Mouse (Mus musculus) CH12.LX (cell line): ENCODE data around the gene Gid4. TPM values are rescaled to one million over a fixed set of nuclear protein-coding genes. Genes with fewer than 3 reads are reported as not detected.
A peak's percentile ranks its signal among the peaks of the same experiment; 100 is the strongest.

ENCODE experiments used
- DNase-seq: peaks from one replicate; pipeline ENCODE4 v3.0.0-alpha.2; 2013; ENCODE audit errors: extremely low read depth
- H3K27ac ChIP-seq: 2 replicates; pipeline ENCODE4 v1.5.1; 2012; ENCODE audit warnings: low read depth, mild to moderate bottlenecking, control low read depth, moderate library complexity; ENCODE audit not compliant: insufficient read depth
- H3K27me3 ChIP-seq: replicated peaks from 2 replicates; pipeline ENCODE3; 2012; ENCODE audit warnings: inconsistent platforms
- H3K36me3 ChIP-seq, 2 experiments: replicated peaks in 1 of 2; 2 replicates each; pipeline versions ENCODE3 to v1.6.1; 2012; ENCODE audit warnings: inconsistent platforms in 1 of 2, low read length in 1 of 2, mild to moderate bottlenecking in 1 of 2, mixed read lengths in 1 of 2, moderate library complexity in 1 of 2; ENCODE audit not compliant: control insufficient read depth in 1 of 2, insufficient read depth in 1 of 2
- H3K4me1 ChIP-seq, 2 experiments: 2 replicates each; pipeline ENCODE4 v1.6.1; 2012; ENCODE audit warnings: inconsistent platforms in 1 of 2, moderate library complexity in 1 of 2; ENCODE audit not compliant: insufficient read depth in 2 of 2, control insufficient read depth in 1 of 2
- H3K4me2 ChIP-seq: 2 replicates; pipeline ENCODE4 v1.6.1; 2012; ENCODE audit warnings: low read depth, mild to moderate bottlenecking, control low read depth; ENCODE audit not compliant: poor library complexity, insufficient read depth, severe bottlenecking
- H3K4me3 ChIP-seq, 3 experiments: fragments of 150-350 bp in 1 of 3; sonication (generic) in 1 of 3; replicated peaks in 1 of 3; 2 replicates each; pipeline versions ENCODE3 to v1.5.1; 2011 to 2012; ENCODE audit warnings: low read depth in 2 of 3, low read length in 2 of 3, mild to moderate bottlenecking in 2 of 3, moderate library complexity in 2 of 3, control low read depth in 1 of 3, improper control_type of control experiment in 1 of 3, inconsistent platforms in 1 of 3, mixed read lengths in 1 of 3; ENCODE audit not compliant: poor library complexity in 1 of 3
- H3K79me2 ChIP-seq: replicated peaks from 2 replicates; pipeline ENCODE4 v1.6.1; 2012; ENCODE audit warnings: mild to moderate bottlenecking, moderate library complexity; ENCODE audit not compliant: control insufficient read depth, poor library complexity, insufficient read depth, severe bottlenecking; ENCODE audit errors: extremely low read depth
- H3K9ac ChIP-seq: 2 replicates; pipeline ENCODE4 v1.6.1; 2012; ENCODE audit warnings: low read depth, mild to moderate bottlenecking, control low read depth, moderate library complexity; ENCODE audit not compliant: insufficient read depth
- H3K9me3 ChIP-seq: replicated peaks from 2 replicates; pipeline ENCODE3; 2012; ENCODE audit warnings: low read length, inconsistent platforms, mixed read lengths
- BHLHE40 ChIP-seq: IDR thresholded peaks from 2 replicates; pipeline ENCODE4 v1.6.1; 2011; ENCODE audit warnings: mild to moderate bottlenecking, low read depth, low read length, improper control_type of control experiment
- CHD1 ChIP-seq: IDR thresholded peaks from 2 replicates; pipeline ENCODE4 v1.6.1; 2012; ENCODE audit warnings: low read depth, low read length, improper control_type of control experiment, inconsistent platforms
- CHD2 ChIP-seq: IDR thresholded peaks from 2 replicates; pipeline ENCODE4 v1.6.1; 2011; ENCODE audit warnings: low read length, improper control_type of control experiment
- CTCF ChIP-seq, 2 experiments: IDR thresholded peaks in 1 of 2; conservative IDR thresholded peaks in 1 of 2; 2 replicates each; pipeline ENCODE4 v1.5.1; 2011 to 2012; ENCODE audit warnings: low read depth in 2 of 2, low read length in 2 of 2, improper control_type of control experiment in 1 of 2, inconsistent platforms in 1 of 2, mild to moderate bottlenecking in 1 of 2, moderate library complexity in 1 of 2
- E2F4 ChIP-seq: IDR thresholded peaks from 2 replicates; pipeline ENCODE4 v1.6.1; 2011; ENCODE audit warnings: low read depth, low read length, improper control_type of control experiment; ENCODE audit not compliant: insufficient replicate concordance
- ELF1 ChIP-seq: IDR thresholded peaks from 2 replicates; pipeline ENCODE4 v1.6.1; 2014; ENCODE audit warnings: low read depth, mild to moderate bottlenecking, inconsistent platforms, low read length, improper control_type of control experiment
- EP300 ChIP-seq: IDR thresholded peaks from 2 replicates; pipeline ENCODE4 v1.6.1; 2011; ENCODE audit warnings: low read length, improper control_type of control experiment
- ETS1 ChIP-seq: conservative IDR thresholded peaks from 2 replicates; pipeline ENCODE4 v1.6.1; 2012; ENCODE audit warnings: low read depth, mild to moderate bottlenecking, inconsistent platforms, low read length, improper control_type of control experiment, moderate library complexity
- GABPA ChIP-seq: IDR thresholded peaks from 2 replicates; pipeline ENCODE4 v1.6.1; 2012; ENCODE audit warnings: low read depth, low read length, improper control_type of control experiment, inconsistent platforms; ENCODE audit not compliant: insufficient replicate concordance
- HCFC1 ChIP-seq: IDR thresholded peaks from 2 replicates; pipeline ENCODE4 v1.6.1; 2012; ENCODE audit warnings: low read depth, mild to moderate bottlenecking, inconsistent platforms, low read length, improper control_type of control experiment
- IRF4 ChIP-seq: IDR thresholded peaks from 2 replicates; pipeline ENCODE4 v1.6.1; 2014; ENCODE audit warnings: low read depth, mild to moderate bottlenecking, inconsistent platforms, low read length, improper control_type of control experiment
- JUN ChIP-seq: IDR thresholded peaks from 2 replicates; pipeline ENCODE4 v1.6.1; 2011; ENCODE audit warnings: low read depth, mild to moderate bottlenecking, low read length, improper control_type of control experiment, moderate library complexity; ENCODE audit not compliant: insufficient read depth
- JUND ChIP-seq: conservative IDR thresholded peaks from 2 replicates; pipeline ENCODE4 v1.6.1; 2011; ENCODE audit warnings: low read depth, low read length, improper control_type of control experiment
- KAT2A ChIP-seq: IDR thresholded peaks from 2 replicates; pipeline ENCODE4 v1.6.1; 2012; ENCODE audit warnings: low read length, improper control_type of control experiment, inconsistent platforms; ENCODE audit not compliant: insufficient replicate concordance
- MAFK ChIP-seq: IDR thresholded peaks from 2 replicates; pipeline ENCODE4 v1.6.1; 2011; ENCODE audit warnings: low read length, improper control_type of control experiment; ENCODE audit not compliant: insufficient replicate concordance
- MAX ChIP-seq: IDR thresholded peaks from 2 replicates; pipeline ENCODE4 v1.6.1; 2011; ENCODE audit warnings: low read length, improper control_type of control experiment
- MAZ ChIP-seq: IDR thresholded peaks from 2 replicates; pipeline ENCODE4 v1.6.1; 2012; ENCODE audit warnings: low read depth, mild to moderate bottlenecking, inconsistent platforms, low read length, improper control_type of control experiment, moderate library complexity
- MEF2A ChIP-seq: IDR thresholded peaks from 2 replicates; pipeline ENCODE4 v1.6.1; 2014; ENCODE audit warnings: low read depth, mild to moderate bottlenecking, inconsistent platforms, low read length, improper control_type of control experiment, borderline replicate concordance
- MXI1 ChIP-seq: IDR thresholded peaks from 2 replicates; pipeline ENCODE4 v1.6.1; 2011; ENCODE audit warnings: mild to moderate bottlenecking, low read depth, low read length, improper control_type of control experiment
- MYC ChIP-seq: IDR thresholded peaks from 2 replicates; pipeline ENCODE4 v1.6.1; 2011; ENCODE audit warnings: low read depth, mild to moderate bottlenecking, improper control_type of control experiment, low read length
- NELFE ChIP-seq: IDR thresholded peaks from 2 replicates; pipeline ENCODE4 v1.6.1; 2011; ENCODE audit warnings: low read depth, low read length, improper control_type of control experiment
- NRF1 ChIP-seq: IDR thresholded peaks from 2 replicates; pipeline ENCODE4 v1.6.1; 2014; ENCODE audit warnings: low read depth, mild to moderate bottlenecking, inconsistent platforms, low read length, improper control_type of control experiment, moderate library complexity
- PAX5 ChIP-seq: IDR thresholded peaks from 2 replicates; pipeline ENCODE4 v1.6.1; 2012; ENCODE audit warnings: low read length, inconsistent platforms, mixed read lengths
- POLR2A ChIP-seq: IDR thresholded peaks from 2 replicates; pipeline ENCODE4 v1.6.1; 2011; ENCODE audit warnings: low read depth, mild to moderate bottlenecking, improper control_type of control experiment, low read length
- POLR2AphosphoS2 ChIP-seq: IDR thresholded peaks from 2 replicates; pipeline ENCODE4 v1.6.1; 2011; ENCODE audit warnings: low read depth, low read length, improper control_type of control experiment
- RAD21 ChIP-seq: IDR thresholded peaks from 2 replicates; pipeline ENCODE4 v1.6.1; 2011; ENCODE audit warnings: low read depth, mild to moderate bottlenecking, low read length, improper control_type of control experiment, moderate library complexity
- RCOR1 ChIP-seq: conservative IDR thresholded peaks from 2 replicates; pipeline ENCODE4 v1.6.1; 2012; ENCODE audit warnings: low read depth, mild to moderate bottlenecking, inconsistent platforms, low read length, improper control_type of control experiment
- SIN3A ChIP-seq: IDR thresholded peaks from 2 replicates; pipeline ENCODE4 v1.6.1; 2012; ENCODE audit warnings: low read length, improper control_type of control experiment, inconsistent platforms
- SMC3 ChIP-seq: IDR thresholded peaks from 2 replicates; pipeline ENCODE4 v1.6.1; 2011; ENCODE audit warnings: low read depth, low read length, improper control_type of control experiment
- TBP ChIP-seq: conservative IDR thresholded peaks from 2 replicates; pipeline ENCODE4 v1.6.1; 2011; ENCODE audit warnings: low read depth, low read length, improper control_type of control experiment
- TCF12 ChIP-seq: IDR thresholded peaks from 2 replicates; pipeline ENCODE4 v1.6.1; 2014; ENCODE audit warnings: low read depth, mild to moderate bottlenecking, inconsistent platforms, low read length, improper control_type of control experiment
- UBTF ChIP-seq: IDR thresholded peaks from 2 replicates; pipeline ENCODE4 v1.6.1; 2012; ENCODE audit warnings: low read depth, mild to moderate bottlenecking, inconsistent platforms, low read length, improper control_type of control experiment, moderate library complexity
- USF1 ChIP-seq: IDR thresholded peaks from 2 replicates; pipeline ENCODE4 v1.6.1; 2014; ENCODE audit warnings: low read depth, mild to moderate bottlenecking, inconsistent platforms, low read length, improper control_type of control experiment
- USF2 ChIP-seq: conservative IDR thresholded peaks from 2 replicates; pipeline ENCODE4 v1.6.1; 2011; ENCODE audit warnings: low read depth, low read length, improper control_type of control experiment
- ZC3H11A ChIP-seq: IDR thresholded peaks from 2 replicates; pipeline ENCODE4 v1.6.1; 2012; ENCODE audit warnings: low read depth, mild to moderate bottlenecking, inconsistent platforms, low read length, improper control_type of control experiment
- ZKSCAN1 ChIP-seq: IDR thresholded peaks from 2 replicates; pipeline ENCODE4 v1.6.1; 2012; ENCODE audit warnings: low read depth, inconsistent platforms, low read length, improper control_type of control experiment, borderline replicate concordance
- ZMIZ1 ChIP-seq: IDR thresholded peaks from 2 replicates; pipeline ENCODE4 v1.6.1; 2012; ENCODE audit warnings: low read depth, mild to moderate bottlenecking, inconsistent platforms, low read length, improper control_type of control experiment
- ZNF384 ChIP-seq: IDR thresholded peaks from 2 replicates; pipeline ENCODE4 v1.6.1; 2012; ENCODE audit warnings: low read depth, low read length, improper control_type of control experiment, inconsistent platforms
- dilution Hi-C: fragments of 300-500 bp; cut with MboI; formaldehyde crosslinking; loops from 2 replicates; pipeline ENCODE4 v1.14.3; 2020; ENCODE audit warnings: low sequenced_read_pairs; ENCODE audit not compliant: extremely low pct_unique_long_range_greater_than_20kb, extremely low pct_ligation_motif_present
- in situ Hi-C: fragments of 300-500 bp; cut with MboI; formaldehyde crosslinking; loops from 3 replicates; pipeline ENCODE4 v1.14.3; 2019; ENCODE audit warnings: low sequenced_read_pairs, low pct_ligation_motif_present, low pct_unique_long_range_greater_than_20kb, mixed read lengths
- polyA plus RNA-seq: library from polyadenylated mRNA; unstranded; fragments of >175 nt; gene quantifications from 2 replicates; pipeline ENCODE4 v1.2.1, GENCODE M21; 2012; ENCODE audit warnings: low read depth; ENCODE audit not compliant: insufficient read length
- total RNA-seq, 2 experiments: library from RNA; depleted of rRNA; stranded (reverse); fragments of 300-350 nt in 1 of 2; fragments of >200 nt in 1 of 2; gene quantifications; 2 replicates each; pipeline ENCODE4 v1.2.3; 2012 to 2014

Gene Gid4
- total and polyA plus RNA-seq, 3 experiments = 17.0 to 23.4 (median 17.3) TPM

- peaks cover 3 to 21% of the 10 kb centered on the region in 2 experiments for H3K4me1 ChIP-seq
- H3K27ac ChIP-seq = no peak overlapping the region
- H3K27me3 ChIP-seq = no peaks in the 10 kb centered on the region
- H3K9me3 ChIP-seq = no peaks in the 10 kb centered on the region
- peaks cover 24 to 58% of the 10 kb centered on the region in 2 experiments for H3K36me3 ChIP-seq
- no peak overlapping the region for H3K9ac ChIP-seq
- peak; percentile 75 for DNase-seq
- H3K79me2 ChIP-seq = peaks cover 33% of the 10 kb centered on the region
- TF ChIP-seq SIN3A = 0 out of 2 replicates have a peak, but pooled peaks have one; percentile 45
- no peak for TF ChIP-seq MAX
- no peak for TF ChIP-seq MEF2A
- TF ChIP-seq CHD1 = no peak
- no peak for TF ChIP-seq EP300
- peak; percentile 98 for TF ChIP-seq RAD21
- no peak for TF ChIP-seq MXI1
- peak; percentile 76 to 95 for TF ChIP-seq CTCF (conservative IDR thresholded peaks at IDR 0.05 in 1 of 2, IDR thresholded peaks at IDR 0.05 in 1 of 2; ENCODE audit: low read depth in 2 of 2, low read length in 2 of 2)
- peak; percentile 74 for TF ChIP-seq HCFC1
- no peak for TF ChIP-seq ELF1
- no peak for TF ChIP-seq PAX5
- no peak for TF ChIP-seq BHLHE40
- no peak for TF ChIP-seq E2F4
- TF ChIP-seq USF1 = no peak
- no peak for TF ChIP-seq RCOR1
- TF ChIP-seq MAZ = 0 out of 2 replicates have a peak, but pooled peaks have one; percentile 55
- no peak for TF ChIP-seq ETS1
- no peak for TF ChIP-seq ZMIZ1
- TF ChIP-seq CHD2 = no peak
- peak; percentile 65; the same call in 1 of the 2 replicates for TF ChIP-seq MAFK
- peak; percentile 92 for TF ChIP-seq SMC3
- no peak for TF ChIP-seq GABPA
- TF ChIP-seq NRF1 = no peak
- TF ChIP-seq NELFE = no peak
- TF ChIP-seq TBP = 0 out of 2 replicates have a peak, but pooled peaks have one; percentile 17
- no peak for TF ChIP-seq USF2
- peak; percentile 18; the same call in 1 of the 2 replicates for TF ChIP-seq ZNF384
- TF ChIP-seq ZC3H11A = peak; percentile 86
- TF ChIP-seq MYC = 0 out of 2 replicates have a peak, but pooled peaks have one; percentile 44
- TF ChIP-seq KAT2A = no peak
- TF ChIP-seq UBTF = no peak
- no peak for TF ChIP-seq POLR2AphosphoS2
- no peak for TF ChIP-seq TCF12
- no peak for TF ChIP-seq ZKSCAN1
- TF ChIP-seq POLR2A = no peak
- TF ChIP-seq JUN = no peak
- peak; percentile 39; the same call in 1 of the 2 replicates for TF ChIP-seq JUND
- TF ChIP-seq IRF4 = peak; percentile 42; the same call in 1 of the 2 replicates
- H3K4me2 ChIP-seq = no peak overlapping the region
- in situ Hi-C loops (loop anchor here (10.0 to 25.0 kb wide), 2 partner anchors 157 to 325 kb away; no protein-coding TSS in a partner anchor), dilution Hi-C loops (no loop called here)
- H3K4me3 ChIP-seq = no peak overlapping the region
Observed at GRCm38 (mm10) chr11:60412173-60412572, 4.8 kb upstream of the Gid4 start.
